Mouse (Mus musculus) retina, adult 2 months (tissue): ENCODE measurements around the gene ccdc198.
A peak's percentile ranks its signal among the peaks of the same experiment; 100 is the strongest.

Source experiments
- DNase-seq: peaks from one replicate; pipeline ENCODE4 v3.0.0-alpha.2; 2012; ENCODE audit warnings: low read depth, low spot score

ccdc198 gene

DNA sequence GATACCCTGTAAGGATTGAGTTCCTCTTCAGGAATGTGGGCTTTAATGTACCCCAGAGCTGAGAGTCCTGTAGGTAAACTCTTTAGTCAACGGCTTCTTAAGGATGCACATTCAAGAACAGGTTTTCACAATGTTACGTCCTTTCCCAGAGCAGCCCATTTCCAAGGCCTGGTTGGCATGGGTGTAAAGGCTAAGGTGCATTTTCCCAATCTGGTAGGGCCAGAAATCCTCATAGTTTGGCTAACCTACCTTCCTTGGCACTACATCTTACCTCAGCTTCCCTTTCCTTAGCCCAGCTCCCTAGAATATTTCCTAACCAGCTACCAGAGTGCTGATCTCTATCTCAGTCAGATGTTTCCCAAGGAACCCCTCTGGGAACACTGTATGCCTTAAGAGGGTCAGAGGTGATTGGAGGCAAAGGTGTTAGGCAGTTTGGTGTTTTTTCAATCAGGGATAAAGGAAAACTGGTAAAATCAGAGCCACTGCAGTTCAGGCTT lies 48.2 kb downstream of the ccdc198 start:
- no peak for DNase-seq

DNA sequence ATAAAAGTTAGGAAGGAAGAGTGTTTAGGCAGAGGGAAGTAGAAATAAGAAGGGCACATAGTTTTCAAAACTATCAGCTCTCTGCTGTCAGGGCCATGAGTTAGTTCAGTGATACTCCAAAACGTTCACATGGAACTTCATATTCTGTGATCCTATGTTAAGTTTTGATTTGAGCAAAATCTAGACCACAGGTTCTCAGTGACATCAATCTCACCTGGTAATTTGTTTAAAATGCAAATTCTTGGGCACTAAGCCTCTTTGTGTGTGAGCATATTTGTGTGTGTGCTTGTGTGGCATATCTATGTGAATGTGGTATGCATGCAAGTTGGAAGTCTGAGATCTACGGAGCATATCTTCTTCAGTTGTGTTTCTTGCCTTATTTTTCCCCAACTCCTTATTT lies 59.0 kb downstream of the ccdc198 start:
- DNase-seq, result no peak

DNA sequence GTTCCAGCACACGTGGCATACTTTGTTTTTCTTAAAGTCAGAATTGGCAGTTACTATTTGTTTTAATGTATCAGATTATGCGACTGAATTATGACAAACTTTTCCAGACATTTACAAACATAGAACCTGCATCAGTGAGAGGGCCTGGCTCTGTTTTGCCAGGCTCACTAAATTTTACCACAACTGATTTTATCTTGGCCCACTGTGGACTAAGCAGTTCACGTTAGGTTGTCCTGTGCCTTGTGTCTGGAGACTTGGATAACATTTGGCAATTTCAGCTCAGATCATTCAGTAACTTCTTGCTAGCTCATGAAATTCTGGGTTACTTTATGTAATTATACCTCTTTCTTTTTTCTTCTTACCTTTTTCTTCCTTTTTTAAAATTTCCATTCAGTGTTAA lies 65.5 kb downstream of the ccdc198 start:
- DNase-seq, result no peak

DNA sequence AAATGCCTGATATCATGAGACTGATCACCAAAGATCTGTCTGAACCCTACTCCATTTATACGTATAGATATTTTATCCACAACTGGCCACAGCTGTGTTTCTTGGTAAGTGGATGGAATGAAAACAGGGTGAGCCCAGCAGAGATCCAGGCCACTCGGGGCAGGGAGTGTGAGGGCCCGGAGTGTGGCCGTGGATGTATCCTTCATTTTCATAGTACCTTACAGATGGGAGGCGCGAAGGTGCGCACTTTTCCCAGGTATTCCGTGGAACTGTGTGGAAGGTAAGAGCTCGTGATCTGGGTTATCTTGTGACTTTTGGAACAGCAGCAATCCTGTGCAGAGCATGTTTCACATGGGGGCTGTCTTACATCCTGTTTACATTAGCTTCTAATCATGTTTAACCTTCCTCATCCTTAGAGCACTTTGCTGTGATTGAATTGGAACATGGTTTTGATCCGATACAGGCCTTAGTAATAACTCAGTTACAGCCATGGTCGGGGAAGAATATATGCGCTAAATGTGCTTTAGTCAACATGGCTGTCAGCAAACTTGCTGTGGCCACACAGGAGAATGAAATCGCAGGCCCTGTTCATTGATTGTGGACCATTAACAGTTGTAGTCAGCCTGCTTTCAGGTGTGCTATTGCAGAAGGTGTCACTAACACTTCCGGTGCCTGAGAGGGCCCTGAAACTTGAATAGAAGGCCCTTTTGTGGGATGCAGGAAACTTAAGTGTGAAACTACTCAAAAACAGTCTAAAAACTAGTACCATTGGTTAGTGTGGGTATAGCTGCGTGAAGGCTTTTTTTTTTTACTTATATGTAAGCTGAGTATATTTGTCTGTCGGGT lies 71.8 kb downstream of the ccdc198 start:
- DNase-seq, result no peak

DNA sequence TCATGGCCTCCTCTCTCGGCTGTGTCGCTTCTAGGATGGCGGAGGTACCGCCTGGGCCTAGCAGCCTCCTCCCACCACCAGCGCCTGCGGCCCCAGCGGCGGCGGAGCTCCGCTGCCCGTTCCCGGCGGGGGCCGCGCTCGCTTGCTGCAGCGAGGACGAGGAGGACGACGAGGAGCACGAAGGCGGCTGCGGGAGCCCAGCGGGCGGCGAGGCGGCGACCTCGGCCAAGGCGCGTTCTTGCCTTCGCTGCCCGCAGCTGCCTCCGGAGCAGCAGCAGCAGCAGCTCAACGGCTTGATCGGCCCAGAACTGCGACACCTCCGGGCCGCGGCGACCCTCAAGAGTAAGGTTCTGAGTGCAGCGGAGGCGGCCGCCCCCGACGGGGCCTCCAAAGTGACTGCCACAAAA lies 72.7 kb downstream of the ccdc198 start:
- DNase-seq, result no peak

DNA sequence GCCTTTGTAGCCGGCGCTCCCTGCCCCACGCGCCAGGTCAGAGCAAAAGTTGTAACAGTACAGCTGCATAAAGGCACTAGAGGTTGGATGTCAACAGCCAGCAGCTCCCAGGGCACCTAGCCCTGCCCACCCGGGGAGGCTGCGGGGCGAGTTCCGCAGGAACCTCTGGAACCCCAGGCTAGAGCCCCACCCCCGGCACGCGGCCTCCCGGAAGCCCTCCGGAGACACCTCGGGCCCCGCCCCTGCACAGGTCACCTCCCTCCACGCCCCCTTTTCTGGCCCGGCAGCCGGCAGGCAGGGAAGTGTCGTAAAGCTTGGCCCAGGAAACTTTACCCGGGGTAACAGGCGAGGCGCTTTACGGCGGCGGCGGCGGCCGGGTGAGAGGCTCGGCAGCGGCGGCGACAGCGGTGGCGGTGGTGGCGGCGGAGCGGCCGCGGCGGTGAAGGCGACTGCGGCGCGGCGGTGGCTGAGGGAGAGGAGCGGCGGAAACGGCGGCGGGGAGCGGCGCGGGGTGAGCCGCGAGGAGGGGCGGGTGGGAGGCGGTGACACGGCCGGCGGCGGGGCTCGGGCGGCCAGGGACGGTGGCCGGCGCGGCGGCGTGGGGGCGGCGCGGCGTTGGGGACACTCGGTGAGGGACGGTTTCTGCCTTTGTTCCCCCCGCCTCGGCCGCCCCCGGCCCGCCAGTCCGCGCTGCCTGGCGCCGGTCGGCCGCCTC lies 73.2 kb downstream of the ccdc198 start, which contains the start of gene Naa30:
Gene Naa30 (plus strand): TSS at position 360 of the 715 bp plus-strand sequence.
- peak; percentile 81 for DNase-seq

DNA sequence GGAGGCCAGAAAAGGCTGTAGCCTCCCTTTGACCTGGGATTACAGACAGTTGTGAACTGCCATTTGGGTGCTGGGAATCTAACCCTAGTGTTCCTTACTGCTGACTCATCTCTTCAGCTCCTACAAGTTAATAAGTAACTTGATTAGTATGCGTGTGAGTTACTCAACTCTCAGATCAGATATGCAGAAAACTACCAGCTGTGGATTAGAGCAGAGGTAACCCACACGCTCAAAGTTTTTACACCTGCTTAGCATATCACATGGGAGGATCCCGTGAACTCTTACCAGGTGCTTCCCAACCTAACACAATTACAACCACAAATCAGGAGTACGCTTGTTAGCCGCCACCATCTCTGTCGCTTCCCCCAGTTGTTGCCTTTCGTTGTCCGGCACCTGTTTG lies 74.0 kb downstream of the ccdc198 start:
- DNase-seq, result no peak
